Mouse (Mus musculus) left cerebral cortex, adult 18-20 months (tissue): ENCODE results near the gene Csf3r. TPM values are rescaled to one million over a fixed set of nuclear protein-coding genes. Genes with fewer than 3 reads are reported as not detected.
"Not testable (repeated sequence)": the region's sequence is repeated elsewhere in the genome, so short reads cannot be mapped to it uniquely, and the experiment has no call there.

Experiments used
- DNase-seq, 2 experiments: peaks; one replicate each; pipeline ENCODE4 v3.0.0; 2021 to 2022; ENCODE audit warnings: low spot score in 2 of 2, mixed read lengths in 1 of 2
- long read RNA-seq, 2 experiments: library from polyadenylated mRNA; stranded (forward); transcript quantifications; one replicate each; pipeline ENCODE4 v2.0.0; 2021
- total RNA-seq, 2 experiments: library from RNA; stranded (reverse); gene quantifications; 2 replicates each; pipeline ENCODE4 v1.2.3; 2021

Csf3r gene
- 1 to 10 TPM; 4.2 to 5.3 TPM for total RNA-seq
- long read RNA-seq, experiment 1, partial matches to known transcripts = 1 of 3 reads
- long read RNA-seq, experiment 1, other reads (novel, unspliced or antisense) = 2 of 3 reads
- long read RNA-seq, experiment 2, partial matches to known transcripts = 1 of 4 reads
- long read RNA-seq, experiment 2, other reads (novel, unspliced or antisense) = 1 of 4 reads

DNA sequence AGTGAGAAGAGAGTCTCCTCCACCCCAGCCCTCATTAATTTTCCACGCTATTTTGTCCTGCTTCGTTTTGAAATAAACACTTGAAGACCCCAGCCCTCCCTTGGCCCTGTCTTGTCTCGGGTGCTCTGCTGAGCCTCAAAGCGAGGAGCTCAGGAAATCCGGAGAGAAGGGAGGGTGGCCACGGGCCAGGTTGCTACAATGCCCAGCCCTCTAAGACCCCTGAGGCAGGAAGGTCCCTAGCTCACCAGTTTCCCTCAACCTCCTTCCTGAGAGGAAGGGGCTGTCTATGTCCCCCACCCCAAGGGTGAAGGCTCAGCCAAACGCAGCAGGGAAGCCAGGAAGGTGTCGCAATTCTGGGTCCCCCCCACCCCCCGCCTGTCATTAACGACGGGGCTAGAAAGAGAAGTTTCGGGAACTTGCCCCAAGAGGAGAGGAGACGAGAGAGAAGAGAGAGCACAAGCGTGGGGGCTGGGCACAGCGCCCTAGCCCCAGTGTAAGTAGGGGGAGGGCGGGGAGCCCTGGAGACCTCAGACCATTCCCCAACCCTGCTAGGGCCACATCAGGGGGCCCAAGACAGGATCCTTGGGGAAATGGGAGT, at the start of gene Csf3r:
Gene Csf3r, plus strand, starts transcription at position 248 of the 598 bp plus-strand sequence.
- DNase-seq = no peak

GRCm38 (mm10) chr4:125977768-125978167, 46.6 kb upstream of the Csf3r start:
- no peak for DNase-seq

DNA sequence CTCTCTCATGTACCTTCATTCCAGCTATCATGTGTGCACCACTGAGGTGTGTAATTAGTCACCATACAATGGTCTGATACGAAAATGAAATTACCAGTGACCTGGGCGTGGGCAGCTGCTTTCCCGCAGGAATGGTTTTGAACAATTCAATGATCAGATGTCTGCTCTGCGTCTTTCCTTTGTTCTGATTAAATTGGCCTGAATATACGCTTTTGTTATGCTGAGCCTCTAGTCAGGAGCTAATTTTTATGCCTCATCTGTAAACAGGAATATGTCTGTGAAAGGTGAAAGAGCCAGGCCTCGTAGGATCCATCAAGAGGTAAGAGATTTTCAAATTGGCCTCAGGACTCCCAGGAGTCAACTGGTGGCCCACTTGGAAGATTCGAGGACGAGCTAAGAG, 41.1 kb upstream of the Csf3r start:
- DNase-seq = no peak

DNA sequence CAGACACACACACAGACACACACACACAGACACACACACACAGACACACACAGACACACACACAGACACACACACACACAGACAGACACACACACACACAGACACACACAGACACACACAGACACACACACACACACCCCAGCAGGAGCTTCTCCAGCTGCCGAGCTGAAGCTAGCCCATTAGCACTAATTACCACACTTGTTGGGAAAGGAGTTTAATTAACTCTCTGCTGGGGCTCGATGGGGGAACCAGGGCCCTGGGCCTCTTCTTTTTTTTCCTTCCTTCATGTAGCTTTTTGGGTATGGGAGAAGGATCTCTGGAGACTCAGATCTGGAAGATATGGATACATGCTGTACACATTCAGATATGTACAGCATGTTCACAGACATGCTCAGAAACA, 38.6 kb upstream of the Csf3r start:
- DNase-seq = not testable (repeated sequence)

GRCm38 (mm10) chr4:125987071-125987470, 37.3 kb upstream of the Csf3r start:
- no peak for DNase-seq

DNA sequence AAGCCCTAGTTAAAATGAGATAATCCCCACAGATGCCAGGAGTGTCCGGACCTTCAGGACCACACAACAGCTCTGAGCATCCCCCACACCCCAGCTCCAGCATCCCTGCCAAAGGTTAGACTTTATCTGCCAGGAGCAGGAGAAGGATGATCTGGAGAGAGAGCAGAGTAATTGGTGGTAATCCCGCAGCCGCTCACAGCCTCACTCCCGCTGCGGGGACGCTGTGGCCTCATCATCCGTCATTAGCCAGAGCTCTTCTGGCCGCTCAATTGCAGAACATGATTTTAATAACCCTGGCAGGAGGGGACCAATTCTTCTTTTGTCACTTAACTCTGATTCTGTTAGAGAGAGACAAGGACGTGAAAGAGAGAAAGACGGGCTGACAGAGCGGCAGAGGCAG, 35.3 kb upstream of the Csf3r start:
- DNase-seq = no peak

- peak; percentile 66 to 78 for DNase-seq
These were observed 34.2 kb upstream of the Csf3r start for GRCm38 (mm10) chr4:125990143-125990542.

- DNase-seq = no peak
These were observed 32.1 kb upstream of the Csf3r start for GRCm38 (mm10) chr4:125992206-125992605.

DNA sequence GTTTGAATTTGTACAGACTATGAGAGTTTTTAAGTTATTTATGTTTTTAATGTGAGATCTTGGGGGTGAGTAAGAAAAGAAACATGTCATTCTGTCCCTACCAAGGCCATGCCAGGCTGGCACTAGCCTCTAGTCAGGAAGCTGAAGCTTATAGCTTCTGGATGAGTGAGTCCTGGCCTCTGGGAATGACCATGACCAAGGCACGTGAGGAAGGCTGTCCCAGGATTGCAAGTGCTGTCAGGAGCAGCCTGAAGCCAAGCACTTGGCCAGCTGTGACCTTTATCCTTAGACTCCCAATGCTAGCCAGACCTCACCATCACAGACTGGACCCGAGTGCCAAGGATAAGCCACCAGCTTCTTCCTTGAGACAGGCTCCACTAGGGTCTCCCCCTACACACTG, 31.4 kb upstream of the Csf3r start:
- DNase-seq = no peak

DNA sequence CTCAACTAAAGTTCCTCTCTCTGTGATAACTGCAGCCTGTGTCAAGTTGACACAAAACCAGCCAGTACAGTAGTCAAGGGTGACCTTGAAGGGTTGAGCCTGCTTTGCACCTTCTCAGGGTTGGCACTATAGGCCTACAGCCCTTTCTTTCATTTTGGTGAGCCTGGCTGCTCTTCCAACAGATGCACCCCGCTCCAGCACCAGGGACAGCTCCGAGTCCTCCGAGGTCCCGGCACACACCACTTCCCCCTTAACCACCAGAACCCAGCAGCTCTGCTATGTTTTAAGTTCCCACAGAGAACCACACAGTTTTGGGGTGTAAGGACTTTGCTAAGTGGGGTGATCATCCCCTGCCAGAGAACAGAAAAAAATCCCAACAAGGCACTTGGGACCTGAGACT, 27.8 kb upstream of the Csf3r start:
- DNase-seq = no peak

GRCm38 (mm10) chr4:125997826-125998225, 26.5 kb upstream of the Csf3r start:
- no peak for DNase-seq

DNA sequence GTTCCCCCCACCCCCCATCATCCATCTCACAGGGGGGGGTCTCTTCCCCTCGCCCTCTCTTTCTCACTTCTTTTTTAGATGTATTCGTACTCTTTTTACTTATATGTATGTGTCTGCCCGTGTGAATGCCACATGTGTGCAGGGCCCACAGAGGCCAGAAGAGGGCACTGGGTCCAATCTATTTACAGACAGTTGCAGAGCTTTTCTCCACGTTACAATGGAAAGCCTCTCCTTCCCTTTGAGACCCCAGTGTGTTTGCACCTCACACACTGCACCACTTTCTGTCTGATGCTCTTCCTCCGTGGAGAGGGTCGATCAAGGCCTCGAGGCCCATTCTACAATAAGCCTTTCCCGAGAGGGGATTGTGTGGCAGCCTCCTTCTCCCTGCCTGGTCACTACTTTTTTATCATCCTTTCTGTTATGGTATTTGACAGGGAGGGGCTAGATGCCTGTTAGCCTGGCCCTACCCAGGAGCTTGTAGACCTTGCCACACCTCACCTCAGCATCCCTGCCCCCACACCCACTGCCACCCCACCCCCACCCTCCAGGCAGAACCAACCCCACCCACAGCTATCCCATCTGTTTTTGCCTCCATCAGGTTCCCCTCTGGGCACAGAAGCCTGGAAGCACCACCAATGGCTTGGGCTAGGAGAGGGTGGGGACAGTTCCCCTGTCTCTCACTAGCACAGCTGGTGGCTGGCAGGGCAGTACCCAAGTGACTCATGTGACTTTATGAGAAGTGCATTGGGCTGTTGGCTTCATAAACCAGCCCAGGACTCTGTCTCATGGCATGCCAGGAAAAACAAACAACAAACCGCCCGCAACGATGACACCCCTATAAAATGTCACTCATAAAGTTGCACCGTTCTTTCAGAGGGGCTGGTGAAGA, 22.8 kb upstream of the Csf3r start:
- no peak for DNase-seq

- no peak for DNase-seq
These were observed 6.5 kb upstream of the Csf3r start for GRCm38 (mm10) chr4:126017676-126018332.

- DNase-seq = no peak
These were observed 5.3 kb upstream of the Csf3r start for GRCm38 (mm10) chr4:126018966-126019538.

DNA sequence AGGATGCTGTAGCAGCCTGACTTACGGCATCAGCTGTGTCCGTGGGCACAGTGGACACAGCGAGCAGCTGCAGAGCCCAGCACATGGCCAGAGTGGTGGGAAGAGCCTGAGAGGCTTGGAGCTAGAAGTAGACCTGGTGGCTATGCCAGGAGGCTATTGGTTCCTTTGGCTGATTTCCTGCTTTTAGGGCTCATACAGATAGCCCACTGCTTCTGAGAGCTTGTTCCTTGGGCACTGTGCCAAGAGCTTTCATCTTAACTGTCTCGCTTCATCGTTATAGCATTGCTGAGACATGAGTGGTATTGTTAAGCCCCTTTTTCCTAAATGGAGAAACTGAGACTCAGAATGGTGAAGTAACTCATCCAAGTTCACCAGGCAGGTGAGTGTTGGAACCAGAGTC, 1.5 kb downstream of the Csf3r start:
- no peak for DNase-seq

DNA sequence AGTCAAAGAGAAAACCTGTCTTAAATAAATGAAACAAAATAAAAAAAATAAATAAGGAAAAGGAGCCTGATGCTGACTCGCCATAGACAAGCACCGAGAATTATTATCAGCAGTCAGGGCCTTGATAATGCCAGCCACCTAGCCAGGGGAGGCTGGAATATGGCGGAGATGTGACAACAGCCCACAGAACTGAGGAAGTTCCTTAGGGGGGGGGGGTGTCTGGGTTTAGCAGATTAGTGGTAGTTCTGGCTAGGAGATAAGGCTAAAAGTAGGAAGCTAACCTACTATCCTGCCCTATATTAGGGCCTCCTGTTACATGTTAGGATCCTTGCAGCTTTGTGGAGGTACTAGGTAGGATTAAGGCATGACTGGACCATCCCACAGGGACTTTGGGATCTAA, 3.6 kb downstream of the Csf3r start:
- DNase-seq = no peak

DNA sequence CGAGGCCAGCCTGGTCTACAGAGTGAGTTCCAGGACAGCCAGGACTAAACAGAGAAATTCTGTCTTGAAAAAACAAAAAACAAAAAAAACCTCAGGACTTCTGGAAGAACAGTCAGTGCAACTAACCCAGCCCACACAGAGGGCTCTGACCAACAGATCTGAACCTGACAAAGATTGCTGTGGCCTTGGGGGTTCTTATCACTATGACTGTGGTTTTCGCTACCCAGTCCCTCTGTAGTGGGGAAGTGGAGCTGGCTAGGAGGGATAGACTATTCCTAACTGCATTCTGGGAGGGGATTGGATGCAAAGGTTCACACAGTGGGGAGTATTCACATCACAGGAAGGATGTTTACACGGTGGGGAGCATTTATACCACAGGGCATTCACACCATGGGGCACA, 4.7 kb downstream of the Csf3r start:
- DNase-seq = no peak

DNA sequence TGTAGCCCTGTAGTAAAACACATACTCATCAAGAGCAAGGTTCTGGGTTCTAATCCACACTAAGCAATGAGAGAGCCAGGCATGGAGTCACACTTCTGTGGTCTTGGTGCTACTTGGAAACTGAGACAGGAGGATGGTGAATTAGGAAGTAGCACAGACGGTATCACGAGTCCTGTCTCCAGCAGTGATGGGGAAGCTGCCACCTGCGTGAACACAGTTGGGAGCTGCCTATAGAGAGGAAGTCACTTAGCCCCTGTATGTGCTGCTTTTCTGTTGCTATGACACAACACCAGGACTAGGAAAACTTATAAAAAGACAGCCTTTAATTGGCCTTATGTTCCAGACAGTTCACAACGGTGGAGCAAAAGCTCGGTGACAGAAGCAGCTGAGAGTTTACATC, 6.4 kb downstream of the Csf3r start:
- DNase-seq = no peak

DNA sequence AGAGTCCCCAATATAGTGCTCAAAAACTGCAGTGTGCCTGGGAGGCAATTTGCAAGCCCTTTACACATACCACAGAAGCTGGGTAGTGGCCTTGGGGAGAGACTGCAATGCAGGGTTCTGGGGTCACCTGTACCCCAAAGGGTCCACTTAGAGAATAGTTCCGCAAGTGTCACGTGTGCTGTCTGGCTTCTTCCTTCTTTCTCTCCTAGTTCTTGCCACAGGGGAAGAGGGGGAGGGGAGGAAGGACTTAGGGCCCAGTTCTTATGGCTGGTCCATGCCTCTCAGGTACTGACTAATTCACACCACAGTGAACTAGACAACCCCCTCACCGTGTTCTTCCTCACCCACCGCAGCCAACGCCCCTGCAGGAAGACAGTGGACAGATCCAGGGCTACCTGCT, 11.1 kb downstream of the Csf3r start:
- DNase-seq = no peak

DNA sequence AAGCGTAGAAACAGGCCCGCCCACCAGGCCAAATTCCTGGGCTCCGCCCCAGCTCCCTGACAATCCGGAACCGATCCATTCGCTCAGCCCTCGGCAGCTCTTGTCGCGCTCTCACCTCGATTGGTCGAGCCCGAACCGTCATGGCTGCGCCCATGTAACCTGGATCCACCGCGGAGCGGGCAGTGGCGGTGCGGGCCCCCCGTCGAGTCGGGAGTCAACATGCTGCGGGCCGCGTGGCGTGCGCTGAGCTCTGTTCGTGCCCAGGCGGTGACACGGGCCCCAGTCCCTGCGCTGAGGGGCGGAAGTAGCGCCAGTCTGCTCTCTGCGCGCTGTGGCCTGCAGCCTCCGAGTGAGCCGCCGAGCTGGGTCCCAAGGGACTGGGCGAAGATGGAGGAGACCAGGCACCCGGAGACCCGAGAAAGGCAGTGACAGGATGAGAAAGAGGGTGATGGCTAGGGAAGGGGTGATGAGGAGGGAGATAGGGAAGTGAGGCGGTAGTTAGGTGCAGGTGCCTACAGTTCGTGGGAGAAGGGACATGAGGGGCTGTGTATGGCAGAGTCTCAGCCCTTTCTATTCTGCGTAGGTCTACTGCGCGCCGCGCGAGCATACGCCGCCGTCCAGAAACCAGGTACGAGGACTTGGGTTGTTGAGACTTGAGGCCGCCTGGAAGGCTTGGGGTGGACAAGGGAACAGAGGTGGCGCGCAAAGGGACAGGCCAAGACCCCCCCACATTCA, 22.7 kb downstream of the Csf3r start, which contains the start of gene Mrps15:
Gene Mrps15, plus strand, starts transcription at position 75 of the 735 bp plus-strand sequence.
- peak; percentile 83 to 87 for DNase-seq

DNA sequence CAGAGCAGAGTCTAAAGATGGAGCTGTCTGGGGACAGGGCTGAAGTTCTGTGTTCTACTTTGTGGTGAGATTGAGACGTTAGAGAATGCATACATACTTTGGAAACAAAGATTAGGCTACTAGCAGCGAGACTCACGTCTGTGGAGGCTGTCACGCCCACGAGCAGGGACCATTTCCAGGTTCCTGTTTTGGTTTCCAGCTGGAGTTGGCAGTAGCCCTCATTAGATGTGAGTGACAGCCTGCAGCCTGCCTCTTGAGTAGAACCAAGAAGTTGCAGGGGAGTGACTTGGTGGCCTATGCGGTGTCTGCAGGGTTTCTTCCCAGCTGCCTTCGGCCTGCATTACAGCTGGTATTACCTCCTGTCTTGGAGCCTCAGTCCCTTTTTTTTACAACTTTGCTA, 27.3 kb downstream of the Csf3r start:
- peak; percentile 59 to 75 for DNase-seq
